Mouse (Mus musculus) intestine, embryonic 16.5 days (tissue): ENCODE measurements at regions not wholly inside any gene's neighbourhood (a gene's known extent, or its start where the extent isn't known, plus 50 kb on each side); places are given as distances from the start of the nearest gene placed in this dataset.
A peak's percentile ranks its signal among the peaks of the same experiment; 100 is the strongest.

ENCODE experiments used
- ATAC-seq: fragments of 200-750 bp; cut with Nextera tagmentation; 2 replicates; pipeline ENCODE4 v1.8.0; 2017; ENCODE audit warnings: moderate TSS enrichment, moderate library complexity
- H3K27ac ChIP-seq: fragments of 300-500 bp; sonication (generic); 2 replicates; pipeline ENCODE4 v1.5.1; 2014; ENCODE audit warnings: mild to moderate bottlenecking, low read length
- H3K27me3 ChIP-seq: fragments of 300-500 bp; sonication (generic); replicated peaks from 2 replicates; pipeline ENCODE4 v1.6.1; 2014; ENCODE audit warnings: low read length, control low read depth, mixed read lengths; ENCODE audit not compliant: control insufficient read depth, insufficient read depth
- H3K36me3 ChIP-seq: fragments of 300-500 bp; sonication (generic); 2 replicates; pipeline ENCODE4 v1.6.1; 2014; ENCODE audit warnings: low read length, control low read depth; ENCODE audit not compliant: control insufficient read depth, insufficient read depth
- H3K4me1 ChIP-seq: fragments of 300-500 bp; sonication (generic); 2 replicates; pipeline ENCODE4 v1.6.1; 2014; ENCODE audit warnings: low read length, control low read depth, mixed read lengths; ENCODE audit not compliant: control insufficient read depth, insufficient read depth
- H3K4me2 ChIP-seq: fragments of 300-500 bp; sonication (generic); 2 replicates; pipeline ENCODE4 v1.6.1; 2014; ENCODE audit warnings: low read depth, low read length, control low read depth
- H3K4me3 ChIP-seq: fragments of 300-500 bp; sonication (generic); 2 replicates; pipeline ENCODE4 v1.5.1; 2014; ENCODE audit warnings: mild to moderate bottlenecking, low read length
- H3K9ac ChIP-seq: fragments of 300-500 bp; sonication (generic); 2 replicates; pipeline ENCODE4 v1.6.1; 2014; ENCODE audit warnings: low read depth, low read length
- H3K9me3 ChIP-seq: fragments of 300-500 bp; sonication (generic); 2 replicates; pipeline ENCODE4 v1.6.1; 2016; ENCODE audit warnings: low read length, control low read depth; ENCODE audit not compliant: control insufficient read depth
- WGBS: fragments of 180-500 bp; shearing (Covaris S2); extraction: QIAGEN DNeasy Blood & Tissue Kit; methylation state at CpG from one replicate; pipeline ENCODE4 v1.1.7; 2014; 5-methylcytosine and 5-hydroxymethylcytosine counted together

GRCm38 (mm10) chr2:137663171-137663570 lies 546.7 kb upstream of the Jag1 start:
- no peak overlapping the region for H3K9ac ChIP-seq
- no peaks in the 10 kb centered on the region for H3K9me3 ChIP-seq
- WGBS: 32% methylated on average over 2 of the region's 2 CpGs
- H3K27me3 ChIP-seq: no peaks in the 10 kb centered on the region
- H3K4me2 ChIP-seq: no peak overlapping the region
- no peak overlapping the region for H3K27ac ChIP-seq
- H3K36me3 ChIP-seq: no peaks in the 10 kb centered on the region
- ATAC-seq: no peak
- H3K4me1 ChIP-seq: no peaks in the 10 kb centered on the region
- no peak overlapping the region for H3K4me3 ChIP-seq

GRCm38 (mm10) chr2:137662216-137662615 lies 545.8 kb upstream of the Jag1 start:
- no peaks in the 10 kb centered on the region for H3K27me3 ChIP-seq
- H3K36me3 ChIP-seq: no peaks in the 10 kb centered on the region
- H3K4me3 ChIP-seq: no peak overlapping the region
- no peak overlapping the region for H3K4me2 ChIP-seq
- no peak overlapping the region for H3K9ac ChIP-seq
- H3K9me3 ChIP-seq: no peaks in the 10 kb centered on the region
- H3K27ac ChIP-seq: no peak overlapping the region
- WGBS: 88% methylated on average over 2 of the region's 2 CpGs
- no peak for ATAC-seq
- no peaks in the 10 kb centered on the region for H3K4me1 ChIP-seq

GRCm38 (mm10) chr2:137660449-137660848 lies 544.0 kb upstream of the Jag1 start:
- Histone ChIP-seq H3K4me3 (no peak overlapping the region), H3K36me3 (no peaks in the 10 kb centered on the region), H3K4me1 (no peaks in the 10 kb centered on the region), H3K27me3 (no peaks in the 10 kb centered on the region), H3K9me3 (no peaks in the 10 kb centered on the region), H3K4me2 (no peak overlapping the region), H3K9ac (no peak overlapping the region), H3K27ac (no peak overlapping the region)
- ATAC-seq: no peak
- WGBS: 83% methylated on average over 1 of the region's 1 CpGs

- no peak for ATAC-seq
- Histone ChIP-seq H3K9me3 (peaks cover 3% of the 10 kb centered on the region; the same call in 1 of the 2 replicates), H3K4me3 (no peak overlapping the region), H3K27ac (no peak overlapping the region), H3K9ac (no peak overlapping the region), H3K4me2 (no peak overlapping the region), H3K4me1 (no peaks in the 10 kb centered on the region), H3K27me3 (no peaks in the 10 kb centered on the region), H3K36me3 (no peaks in the 10 kb centered on the region)
- WGBS: 76% methylated on average over 3 of the region's 3 CpGs
Observed at GRCm38 (mm10) chr2:137654296-137654695, 537.9 kb upstream of the Jag1 start.

- Histone ChIP-seq H3K36me3 (no peaks in the 10 kb centered on the region), H3K4me3 (no peak overlapping the region), H3K4me2 (no peak overlapping the region), H3K9me3 (no peaks in the 10 kb centered on the region), H3K4me1 (no peaks in the 10 kb centered on the region), H3K27ac (no peak overlapping the region), H3K27me3 (no peaks in the 10 kb centered on the region), H3K9ac (no peak overlapping the region)
- 36% methylated on average over 2 of the region's 2 CpGs for WGBS
- ATAC-seq: no peak
Observed at GRCm38 (mm10) chr2:137644160-137644559, 527.7 kb upstream of the Jag1 start.

- no peak overlapping the region for H3K9ac ChIP-seq
- no peak for ATAC-seq
- no peak overlapping the region for H3K27ac ChIP-seq
- no peaks in the 10 kb centered on the region for H3K4me1 ChIP-seq
- no peaks in the 10 kb centered on the region for H3K9me3 ChIP-seq
- no peak overlapping the region for H3K4me2 ChIP-seq
- no peaks in the 10 kb centered on the region for H3K27me3 ChIP-seq
- H3K4me3 ChIP-seq: no peak overlapping the region
- H3K36me3 ChIP-seq: no peaks in the 10 kb centered on the region
- 64% methylated on average over 10 of the region's 10 CpGs for WGBS
Observed at GRCm38 (mm10) chr2:137643269-137644055, 527.0 kb upstream of the Jag1 start.

GRCm38 (mm10) chr2:137635019-137635621 lies 518.7 kb upstream of the Jag1 start:
- no peak overlapping the region for H3K4me3 ChIP-seq
- H3K9me3 ChIP-seq: no peaks in the 10 kb centered on the region
- no peak overlapping the region for H3K9ac ChIP-seq
- ATAC-seq: peak; percentile 87
- no peak overlapping the region for H3K4me2 ChIP-seq
- H3K27ac ChIP-seq: no peak overlapping the region; the same call in 1 of the 2 replicates
- 51% methylated on average over 4 of the region's 4 CpGs for WGBS
- H3K36me3 ChIP-seq: no peaks in the 10 kb centered on the region
- no peaks in the 10 kb centered on the region for H3K27me3 ChIP-seq
- H3K4me1 ChIP-seq: no peaks in the 10 kb centered on the region

GRCm38 (mm10) chr2:137616637-137617036 lies 500.2 kb upstream of the Jag1 start:
- Histone ChIP-seq H3K4me3 (no peak overlapping the region), H3K4me1 (no peaks in the 10 kb centered on the region), H3K27me3 (no peaks in the 10 kb centered on the region), H3K36me3 (no peaks in the 10 kb centered on the region), H3K9me3 (no peaks in the 10 kb centered on the region), H3K4me2 (no peak overlapping the region), H3K9ac (no peak overlapping the region), H3K27ac (no peak overlapping the region)
- 72% methylated on average over 3 of the region's 3 CpGs for WGBS
- no peak for ATAC-seq

GRCm38 (mm10) chr2:137613791-137614190 lies 497.3 kb upstream of the Jag1 start:
- Histone ChIP-seq H3K27me3 (no peaks in the 10 kb centered on the region), H3K4me3 (no peak overlapping the region), H3K9ac (no peak overlapping the region), H3K4me2 (no peak overlapping the region), H3K9me3 (no peaks in the 10 kb centered on the region), H3K27ac (no peak overlapping the region), H3K36me3 (no peaks in the 10 kb centered on the region), H3K4me1 (no peaks in the 10 kb centered on the region)
- 84% methylated on average over 2 of the region's 2 CpGs for WGBS
- no peak for ATAC-seq
